Mouse (Mus musculus) liver, embryonic 15.5 days (tissue): Measurements from ENCODE around the gene Ralgapa2. TPM values are rescaled to one million over a fixed set of nuclear protein-coding genes. Genes with fewer than 3 reads are reported as not detected.

ENCODE experiments used
- ATAC-seq: fragments of 200-750 bp; cut with Nextera tagmentation; 2 replicates; pipeline ENCODE4 v1.8.0; 2017; ENCODE audit warnings: moderate number of reproducible peaks, mild to moderate bottlenecking, moderate library complexity; ENCODE audit not compliant: insufficient read depth
- H3K27ac ChIP-seq: fragments of 300-500 bp; sonication (generic); replicated peaks from 2 replicates; pipeline ENCODE4 v1.5.1; 2015; ENCODE audit warnings: mild to moderate bottlenecking, inconsistent platforms
- H3K27me3 ChIP-seq: fragments of 300-500 bp; sonication (generic); 2 replicates; pipeline ENCODE4 v1.6.1; 2015; ENCODE audit warnings: mild to moderate bottlenecking, inconsistent platforms
- H3K36me3 ChIP-seq: fragments of 300-500 bp; sonication (generic); replicated peaks from 2 replicates; pipeline ENCODE4 v1.6.1; 2015; ENCODE audit warnings: moderate library complexity, mild to moderate bottlenecking, inconsistent platforms
- H3K4me1 ChIP-seq: fragments of 300-500 bp; sonication (generic); replicated peaks from 2 replicates; pipeline ENCODE4 v1.6.1; 2015; ENCODE audit warnings: inconsistent platforms
- H3K4me2 ChIP-seq: fragments of 300-500 bp; sonication (generic); 2 replicates; pipeline ENCODE4 v1.6.1; 2015; ENCODE audit warnings: moderate library complexity, mild to moderate bottlenecking, inconsistent platforms
- H3K4me3 ChIP-seq: fragments of 300-500 bp; sonication (generic); replicated peaks from 2 replicates; pipeline ENCODE4 v1.5.1; 2015; ENCODE audit warnings: mild to moderate bottlenecking, inconsistent platforms
- H3K9ac ChIP-seq: fragments of 300-500 bp; sonication (generic); 2 replicates; pipeline ENCODE4 v1.6.1; 2015; ENCODE audit warnings: moderate library complexity, mild to moderate bottlenecking, inconsistent platforms
- H3K9me3 ChIP-seq: fragments of 300-500 bp; sonication (generic); replicated peaks from 2 replicates; pipeline ENCODE4 v1.6.1; 2016; ENCODE audit warnings: inconsistent platforms
- WGBS: fragments of 180-500 bp; shearing (Covaris S2); methylation state at CpG from one replicate; pipeline ENCODE4 v1.1.7; 2015; ENCODE audit warnings: mixed read lengths; ENCODE audit not compliant: insufficient replicate concordance; 5-methylcytosine and 5-hydroxymethylcytosine counted together
- polyA plus RNA-seq: library from polyadenylated mRNA; unstranded; fragments of >200 nt; fragmentation: Nextera tagmentation; extraction: Ambion mirVana; gene quantifications from 2 replicates; pipeline ENCODE4 v1.2.1, GENCODE M21; 2015

Ralgapa2 gene
- polyA plus RNA-seq, 1 experiment from 2014 or later: 3.5 TPM

GRCm38 (mm10) chr2:146496995-146497394 is 15.1 kb downstream of the Ralgapa2 start:
- 3% methylated on average over 1 of the region's 1 CpGs for WGBS
- Histone ChIP-seq H3K27ac (no peak overlapping the region), H3K36me3 (no peaks in the 10 kb centered on the region), H3K4me3 (no peak overlapping the region), H3K27me3 (no peaks in the 10 kb centered on the region), H3K4me2 (no peak overlapping the region), H3K9me3 (no peaks in the 10 kb centered on the region), H3K9ac (no peak overlapping the region), H3K4me1 (peaks cover 39% of the 10 kb centered on the region)
- ATAC-seq: peak; percentile 28

- WGBS: 81% methylated on average over 9 of the region's 9 CpGs
- Histone ChIP-seq H3K4me3 (no peak overlapping the region), H3K4me1 (peaks cover 39% of the 10 kb centered on the region), H3K9ac (no peak overlapping the region), H3K36me3 (no peaks in the 10 kb centered on the region), H3K4me2 (no peak overlapping the region), H3K27me3 (no peaks in the 10 kb centered on the region), H3K27ac (no peak overlapping the region), H3K9me3 (no peaks in the 10 kb centered on the region)
- no peak for ATAC-seq
Measured at GRCm38 (mm10) chr2:146495781-146496180, 16.4 kb downstream of the Ralgapa2 start.

GRCm38 (mm10) chr2:146493354-146493946 is 18.7 kb downstream of the Ralgapa2 start:
- WGBS: 78% methylated on average over 1 of the region's 1 CpGs
- no peak overlapping the region for H3K9ac ChIP-seq

GRCm38 (mm10) chr2:146491830-146492610 is 20.1 kb downstream of the Ralgapa2 start:
- WGBS: 52% methylated on average over 5 of the region's 5 CpGs

More at GRCm38 (mm10) chr2:146493354-146493946, 18.7 kb downstream of the Ralgapa2 start:
- Histone ChIP-seq H3K27ac (no peak overlapping the region), H3K27me3 (no peaks in the 10 kb centered on the region), H3K4me2 (no peak overlapping the region), H3K9me3 (no peaks in the 10 kb centered on the region), H3K4me1 (peaks cover 25% of the 10 kb centered on the region), H3K4me3 (no peak overlapping the region), H3K36me3 (no peaks in the 10 kb centered on the region)
- ATAC-seq: no peak

GRCm38 (mm10) chr2:146490926-146491325 is 21.2 kb downstream of the Ralgapa2 start:
- 73% methylated on average over 1 of the region's 1 CpGs for WGBS
- Histone ChIP-seq H3K4me3 (no peak overlapping the region), H3K27me3 (no peaks in the 10 kb centered on the region), H3K36me3 (no peaks in the 10 kb centered on the region), H3K9ac (no peak overlapping the region), H3K27ac (no peak overlapping the region), H3K4me2 (no peak overlapping the region), H3K9me3 (no peaks in the 10 kb centered on the region), H3K4me1 (peaks cover 14% of the 10 kb centered on the region)
- no peak for ATAC-seq

More at GRCm38 (mm10) chr2:146491830-146492610, 20.1 kb downstream of the Ralgapa2 start:
- Histone ChIP-seq H3K9ac (no peak overlapping the region), H3K4me1 (peaks cover 14% of the 10 kb centered on the region), H3K4me3 (no peak overlapping the region), H3K9me3 (no peaks in the 10 kb centered on the region), H3K27me3 (no peaks in the 10 kb centered on the region), H3K4me2 (no peak overlapping the region), H3K27ac (no peak overlapping the region), H3K36me3 (no peaks in the 10 kb centered on the region)
- peak; percentile 42 for ATAC-seq

GRCm38 (mm10) chr2:146488291-146488690 is 23.9 kb downstream of the Ralgapa2 start:
- Histone ChIP-seq H3K27me3 (no peaks in the 10 kb centered on the region), H3K9me3 (no peaks in the 10 kb centered on the region), H3K4me1 (peaks cover 14% of the 10 kb centered on the region), H3K4me2 (no peak overlapping the region), H3K36me3 (0 out of 2 replicates have a peak, but pooled peaks cover 3% of the 10 kb centered on the region), H3K9ac (no peak overlapping the region), H3K4me3 (no peak overlapping the region), H3K27ac (no peak overlapping the region)
- no peak for ATAC-seq
- WGBS: 26% methylated on average over 3 of the region's 3 CpGs

GRCm38 (mm10) chr2:146482859-146483258 is 29.3 kb downstream of the Ralgapa2 start:
- H3K9me3 ChIP-seq: no peaks in the 10 kb centered on the region
- H3K4me3 ChIP-seq: no peak overlapping the region
- H3K4me1 ChIP-seq: peaks cover 5% of the 10 kb centered on the region
- peaks cover 7% of the 10 kb centered on the region; the same call in 1 of the 2 replicates for H3K36me3 ChIP-seq
- H3K9ac ChIP-seq: no peak overlapping the region
- H3K4me2 ChIP-seq: no peak overlapping the region
- no peak overlapping the region for H3K27ac ChIP-seq
- H3K27me3 ChIP-seq: no peaks in the 10 kb centered on the region
- ATAC-seq: no peak

- Histone ChIP-seq H3K27me3 (no peaks in the 10 kb centered on the region), H3K4me2 (no peak overlapping the region), H3K9ac (no peak overlapping the region), H3K36me3 (0 out of 2 replicates have a peak, but pooled peaks cover 4% of the 10 kb centered on the region), H3K4me3 (no peak overlapping the region), H3K27ac (no peak overlapping the region), H3K9me3 (no peaks in the 10 kb centered on the region), H3K4me1 (no peaks in the 10 kb centered on the region)
- ATAC-seq: no peak
- WGBS: 78% methylated on average over 4 of the region's 4 CpGs
Measured at GRCm38 (mm10) chr2:146477491-146477890, 34.7 kb downstream of the Ralgapa2 start.

GRCm38 (mm10) chr2:146476428-146476972 is 35.6 kb downstream of the Ralgapa2 start:
- Histone ChIP-seq H3K27me3 (no peaks in the 10 kb centered on the region), H3K4me3 (no peak overlapping the region), H3K9ac (no peak overlapping the region), H3K36me3 (0 out of 2 replicates have a peak, but pooled peaks cover 4% of the 10 kb centered on the region), H3K4me1 (no peaks in the 10 kb centered on the region), H3K9me3 (no peaks in the 10 kb centered on the region), H3K27ac (no peak overlapping the region), H3K4me2 (no peak overlapping the region)
- no peak for ATAC-seq
- whole genome bisulfite sequencing: 61% methylated on average over 6 of the region's 6 CpGs

GRCm38 (mm10) chr2:146476001-146476400 is 36.1 kb downstream of the Ralgapa2 start:
- no peak overlapping the region for H3K9ac ChIP-seq
- 0 out of 2 replicates have a peak, but pooled peaks cover 4% of the 10 kb centered on the region for H3K36me3 ChIP-seq
- H3K27ac ChIP-seq: no peak overlapping the region
- H3K9me3 ChIP-seq: no peaks in the 10 kb centered on the region
- H3K4me3 ChIP-seq: no peak overlapping the region
- no peak for ATAC-seq
- H3K4me2 ChIP-seq: no peak overlapping the region
- H3K4me1 ChIP-seq: peaks cover 4% of the 10 kb centered on the region
- no peaks in the 10 kb centered on the region for H3K27me3 ChIP-seq

- H3K9me3 ChIP-seq: no peaks in the 10 kb centered on the region
- 16% methylated on average over 5 of the region's 5 CpGs for WGBS
- ATAC-seq: peak; percentile 47
- no peak overlapping the region for H3K27ac ChIP-seq
- no peaks in the 10 kb centered on the region for H3K27me3 ChIP-seq
- no peaks in the 10 kb centered on the region for H3K36me3 ChIP-seq
- H3K4me2 ChIP-seq: no peak overlapping the region
- no peak overlapping the region for H3K4me3 ChIP-seq
- H3K4me1 ChIP-seq: peaks cover 18% of the 10 kb centered on the region
- H3K9ac ChIP-seq: no peak overlapping the region
Measured at GRCm38 (mm10) chr2:146470947-146471346, 41.2 kb downstream of the Ralgapa2 start.
